Mouse (Mus musculus) A20 (cell line): ENCODE data around the gene Adcy7.

Experiments used
- DNase-seq: peaks from one replicate; pipeline ENCODE4 v3.0.0-alpha.2; 2011; ENCODE audit warnings: low read depth, low spot score

Adcy7 gene

GRCm38 (mm10) chr8:88330816-88331215 lies 58.6 kb downstream of the Adcy7 start:
- DNase-seq = no peak

- no peak for DNase-seq
These were observed 62.2 kb downstream of the Adcy7 start for GRCm38 (mm10) chr8:88334384-88334783.

- no peak for DNase-seq
These were observed 62.8 kb downstream of the Adcy7 start for GRCm38 (mm10) chr8:88334975-88335374.

- no peak for DNase-seq
These were observed 67.0 kb downstream of the Adcy7 start for GRCm38 (mm10) chr8:88339221-88339620.

GRCm38 (mm10) chr8:88339887-88340695 lies 67.9 kb downstream of the Adcy7 start:
- no peak for DNase-seq

- no peak for DNase-seq
These were observed 69.8 kb downstream of the Adcy7 start for GRCm38 (mm10) chr8:88342026-88342425.

- DNase-seq = no peak
These were observed 76.8 kb downstream of the Adcy7 start for GRCm38 (mm10) chr8:88349046-88349445.

- no peak for DNase-seq
These were observed 85.2 kb downstream of the Adcy7 start for GRCm38 (mm10) chr8:88357226-88357933.

GRCm38 (mm10) chr8:88357946-88358345 lies 85.7 kb downstream of the Adcy7 start:
- peak; percentile 15 for DNase-seq

GRCm38 (mm10) chr8:88359959-88360358 lies 87.8 kb downstream of the Adcy7 start:
- peak; percentile 27 for DNase-seq

GRCm38 (mm10) chr8:88361044-88361707 lies 89.0 kb downstream of the Adcy7 start:
- peak; percentile 61 for DNase-seq

GRCm38 (mm10) chr8:88361708-88362428 lies 89.7 kb downstream of the Adcy7 start, which contains the start of gene Brd7:
Gene Brd7, minus strand, starts transcription at chr8:88362194.
- DNase-seq = peak; percentile 90

GRCm38 (mm10) chr8:88362446-88363150 lies 90.4 kb downstream of the Adcy7 start:
- peak; percentile 69 for DNase-seq

- no peak for DNase-seq
These were observed 97.0 kb downstream of the Adcy7 start for GRCm38 (mm10) chr8:88369221-88369620.

- no peak for DNase-seq
These were observed 97.6 kb downstream of the Adcy7 start for GRCm38 (mm10) chr8:88369805-88370204.

GRCm38 (mm10) chr8:88371522-88371921 lies 99.3 kb downstream of the Adcy7 start:
- DNase-seq = no peak

- no peak for DNase-seq
These were observed 104.8 kb downstream of the Adcy7 start for GRCm38 (mm10) chr8:88376836-88377582.
